In genomic region chr11:57531300-57531950, GRCm38 (mm10) we compare ENCODE assay signal across 9 mouse cellular contexts. TPM values are rescaled to one million over a fixed set of nuclear protein-coding genes. Genes with fewer than 3 reads are reported as not detected.
DNase-seq lines count a peak whose midpoint lies in the region; ATAC-seq lines count a peak whose summit lies in the region.
"Had no signal": no experiment of that assay in that cellular context is flagged by ENCODE, and none has a peak within 500 bp of the region (broad histone marks: within the 10 kb centered on the region; RNA-seq: fewer than 3 reads in every experiment).

No protein-coding gene starts in this region.

- H3K4me3 ChIP-seq in hindbrain, embryonic 16.5 days (ENCODE audit: low read length), result no peak overlapping the region
- H3K4me3 ChIP-seq in midbrain, embryonic 13.5 days (replicated peaks), result no peak overlapping the region
- H3K4me3 ChIP-seq in liver, embryonic 11.5 days (ENCODE audit: low read depth, low read length), result no peak overlapping the region
- H3K4me3 ChIP-seq: left cerebral cortex, adult 2 months had no signal

- peaks cover 11% of the 10 kb centered on the region for H3K36me3 ChIP-seq in hindbrain, embryonic 16.5 days (ENCODE audit: control insufficient read depth, insufficient read depth, low read length)
- H3K36me3 ChIP-seq in midbrain, embryonic 13.5 days, result peaks cover 42% of the 10 kb centered on the region
- peaks cover 8% of the 10 kb centered on the region; the same call in 1 of the 2 replicates for H3K36me3 ChIP-seq in liver, embryonic 11.5 days (ENCODE audit: control insufficient read depth, insufficient read depth, low read length)

- peak; percentile 52 for ATAC-seq in common myeloid progenitor, adult 5-6 weeks (replicated peaks; ENCODE audit: low read depth, poor library complexity, severe bottlenecking)
- ATAC-seq in hindbrain, embryonic 16.5 days, result peak; percentile 70
- ATAC-seq in midbrain, embryonic 13.5 days, result peak; percentile 92
- ATAC-seq in liver, embryonic 11.5 days (replicated peaks; ENCODE audit: low FRiP score), result no peak

- peak overlapping the region; percentile 63 for H3K27ac ChIP-seq in hindbrain, embryonic 16.5 days (ENCODE audit: low read depth, low read length)
- H3K27ac ChIP-seq in midbrain, embryonic 13.5 days, result peak overlapping the region; percentile 91
- no peak overlapping the region for H3K27ac ChIP-seq in liver, embryonic 11.5 days (ENCODE audit: low read depth, low read length)
- H3K27ac ChIP-seq: left cerebral cortex, adult 2 months had no signal

- no peak overlapping the region for H3K4me2 ChIP-seq in hindbrain, embryonic 16.5 days (ENCODE audit: low read length)
- H3K4me2 ChIP-seq in midbrain, embryonic 13.5 days (replicated peaks), result peak overlapping the region; percentile 13; the same call in 1 of the 2 replicates
- no peak overlapping the region for H3K4me2 ChIP-seq in liver, embryonic 11.5 days

- H3K4me1 ChIP-seq in hindbrain, embryonic 16.5 days (ENCODE audit: control insufficient read depth, insufficient read depth, low read depth, low read length), result peaks cover 11% of the 10 kb centered on the region
- H3K4me1 ChIP-seq in midbrain, embryonic 13.5 days (replicated peaks), result peaks cover 24% of the 10 kb centered on the region
- H3K4me1 ChIP-seq in liver, embryonic 11.5 days (replicated peaks; ENCODE audit: control insufficient read depth, insufficient read depth, low read length), result no peaks in the 10 kb centered on the region

- H3K9me3 ChIP-seq in hindbrain, embryonic 16.5 days (ENCODE audit: control insufficient read depth, low read length), result no peaks in the 10 kb centered on the region
- no peaks in the 10 kb centered on the region for H3K9me3 ChIP-seq in midbrain, embryonic 13.5 days
- no peaks in the 10 kb centered on the region for H3K9me3 ChIP-seq in liver, embryonic 11.5 days (ENCODE audit: control insufficient read depth, low read length)

- intact Hi-C loops in heart, postnatal 36 days (cut with DNase I), result no loop called here

- peak; percentile 87 for DNase-seq in heart, adult 11 months
- no peak for DNase-seq in heart, postnatal 36 days
- no peak for DNase-seq in right cerebral cortex, postnatal 36 days (ENCODE audit: low spot score in 2 of 2)
- no peak for DNase-seq in testis, postnatal 14 days (ENCODE audit: low spot score)
- no peak for DNase-seq in liver, embryonic 11.5 days (ENCODE audit: low spot score)

- H3K27me3 ChIP-seq in hindbrain, embryonic 16.5 days (replicated peaks; ENCODE audit: control insufficient read depth, insufficient read depth, low read length), result no peaks in the 10 kb centered on the region
- no peaks in the 10 kb centered on the region for H3K27me3 ChIP-seq in midbrain, embryonic 13.5 days
- H3K27me3 ChIP-seq in liver, embryonic 11.5 days (replicated peaks; ENCODE audit: control insufficient read depth, insufficient read depth, low read length), result no peaks in the 10 kb centered on the region

- H3K9ac ChIP-seq in hindbrain, embryonic 16.5 days (ENCODE audit: low read depth, low read length), result 0 out of 2 replicates have a peak overlapping the region, but pooled peaks have one; percentile 17
- H3K9ac ChIP-seq in midbrain, embryonic 13.5 days (replicated peaks), result peak overlapping the region; percentile 41; the same call in 1 of the 2 replicates
- H3K9ac ChIP-seq in liver, embryonic 11.5 days (ENCODE audit: low read depth, low read length), result no peak overlapping the region

- WGBS in hindbrain, embryonic 16.5 days, result 12% methylated on average over 11 of the region's 11 CpGs
- 13% methylated on average over 11 of the region's 11 CpGs for WGBS in midbrain, embryonic 13.5 days
- 68% methylated on average over 11 of the region's 11 CpGs for WGBS in liver, embryonic 11.5 days

RNA-seq across cellular contexts. Expression of gene Mfap3, which starts 13.0 kb away (rescaled TPM):
- total RNA-seq in heart, postnatal 36 days (2021), result 10 to 100 TPM; 13.3 to 16.2 TPM
- total RNA-seq in common myeloid progenitor, adult 5-6 weeks (2017), result 22.5 and 27.5 TPM in 2 replicates
- polyA plus RNA-seq in hindbrain, embryonic 16.5 days (2015; fragmentation: Nextera tagmentation; extraction: Ambion mirVana), result 55.8 and 61.4 TPM in 2 replicates
- polyA plus RNA-seq in midbrain, embryonic 13.5 days (2015; fragmentation: Nextera tagmentation; extraction: Ambion mirVana), result 60.4 and 63.4 TPM in 2 replicates
- 28.0 and 28.9 TPM in 2 replicates for polyA plus RNA-seq in liver, embryonic 11.5 days (2014; fragmentation: Nextera tagmentation; extraction: Ambion mirVana)

RNA-seq across cellular contexts. Expression of gene Fam114a2, which starts 13.0 kb away (rescaled TPM):
- 10 to 100 TPM; 44.6 to 45.6 TPM for total RNA-seq in heart, postnatal 36 days (2021)
- 32.2 and 43.7 TPM in 2 replicates for total RNA-seq in common myeloid progenitor, adult 5-6 weeks (2017)
- 76.3 and 77.0 TPM in 2 replicates for polyA plus RNA-seq in hindbrain, embryonic 16.5 days (2015; fragmentation: Nextera tagmentation; extraction: Ambion mirVana)
- polyA plus RNA-seq in midbrain, embryonic 13.5 days (2015; fragmentation: Nextera tagmentation; extraction: Ambion mirVana), result 93.2 TPM in 2 replicates
- polyA plus RNA-seq in liver, embryonic 11.5 days (2014; fragmentation: Nextera tagmentation; extraction: Ambion mirVana), result 36.7 and 43.4 TPM in 2 replicates
